Mouse (Mus musculus): ENCODE results near the gene Phkg2. TPM values are rescaled to one million over a fixed set of nuclear protein-coding genes. Genes with fewer than 3 reads are reported as not detected.
A peak's percentile ranks its signal among the peaks of the same experiment; 100 is the strongest.

The Phkg2 gene
- polyA plus RNA-seq, 1 experiment from 2014 or later = 65.7 TPM

- Histone ChIP-seq H3K9me3 (ENCODE audit: control insufficient read depth, low read length) (no peaks in the 10 kb centered on the region), H3K27ac (ENCODE audit: low read length) (no peak overlapping the region), H3K27me3 (replicated peaks; ENCODE audit: control insufficient read depth, insufficient read depth, low read length) (no peaks in the 10 kb centered on the region), H3K9ac (replicated peaks; ENCODE audit: low read depth, low read length) (no peak overlapping the region), H3K4me1 (replicated peaks; ENCODE audit: control insufficient read depth, insufficient read depth, low read length) (no peaks in the 10 kb centered on the region), H3K4me2 (ENCODE audit: low read length) (no peak overlapping the region), H3K4me3 (replicated peaks; ENCODE audit: low read length) (no peak overlapping the region), H3K36me3 (ENCODE audit: control insufficient read depth, insufficient read depth) (peaks cover 59% of the 10 kb centered on the region)
- WGBS = 94% methylated on average over 17 of the region's 17 CpGs
- no peak for ATAC-seq
Measured at GRCm38 (mm10) chr7:127596747-127597146, 23.6 kb downstream of the Phkg2 start.

- Histone ChIP-seq H3K4me3 (replicated peaks; ENCODE audit: low read length) (no peak overlapping the region), H3K27ac (ENCODE audit: low read length) (no peak overlapping the region), H3K4me2 (ENCODE audit: low read length) (no peak overlapping the region), H3K9ac (replicated peaks; ENCODE audit: low read depth, low read length) (no peak overlapping the region), H3K27me3 (replicated peaks; ENCODE audit: control insufficient read depth, insufficient read depth, low read length) (no peaks in the 10 kb centered on the region), H3K36me3 (ENCODE audit: control insufficient read depth, insufficient read depth) (peaks cover 32% of the 10 kb centered on the region), H3K4me1 (replicated peaks; ENCODE audit: control insufficient read depth, insufficient read depth, low read length) (no peaks in the 10 kb centered on the region), H3K9me3 (ENCODE audit: control insufficient read depth, low read length) (no peaks in the 10 kb centered on the region)
- WGBS = 98% methylated on average over 7 of the region's 7 CpGs
- ATAC-seq = no peak
Measured at GRCm38 (mm10) chr7:127600612-127601011, 27.5 kb downstream of the Phkg2 start.

DNA sequence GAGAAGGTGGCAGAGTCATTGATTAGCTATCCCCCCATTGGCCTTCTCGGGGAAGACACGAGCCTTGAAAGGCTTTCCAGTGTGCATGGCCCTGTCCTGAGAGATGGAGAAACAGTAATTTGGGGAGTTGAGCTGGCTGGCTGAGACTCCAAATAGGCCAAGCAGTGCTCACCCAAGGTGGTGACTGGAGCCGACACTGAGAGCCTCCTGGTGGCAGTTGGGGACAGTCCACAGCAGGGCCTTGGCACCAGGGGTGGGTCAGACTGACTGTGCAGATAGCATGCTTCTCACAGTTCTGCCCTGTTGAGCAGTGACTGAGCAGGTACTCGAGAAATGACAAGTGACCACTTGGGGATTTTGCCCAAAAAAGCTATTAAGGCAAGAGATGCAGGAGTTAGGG lies 28.6 kb downstream of the Phkg2 start:
- Histone ChIP-seq H3K27me3 (replicated peaks; ENCODE audit: control insufficient read depth, insufficient read depth, low read length) (no peaks in the 10 kb centered on the region), H3K9me3 (ENCODE audit: control insufficient read depth, low read length) (no peaks in the 10 kb centered on the region), H3K9ac (replicated peaks; ENCODE audit: low read depth, low read length) (no peak overlapping the region), H3K27ac (ENCODE audit: low read length) (no peak overlapping the region), H3K4me2 (ENCODE audit: low read length) (no peak overlapping the region), H3K36me3 (ENCODE audit: control insufficient read depth, insufficient read depth) (peaks cover 25% of the 10 kb centered on the region), H3K4me3 (replicated peaks; ENCODE audit: low read length) (no peak overlapping the region), H3K4me1 (replicated peaks; ENCODE audit: control insufficient read depth, insufficient read depth, low read length) (no peaks in the 10 kb centered on the region)
- no peak for ATAC-seq
- 80% methylated on average over 4 of the region's 4 CpGs for WGBS

GRCm38 (mm10) chr7:127602903-127603302 lies 29.8 kb downstream of the Phkg2 start:
- H3K36me3 ChIP-seq (ENCODE audit: control insufficient read depth, insufficient read depth) = peaks cover 23% of the 10 kb centered on the region
- ATAC-seq = no peak

DNA sequence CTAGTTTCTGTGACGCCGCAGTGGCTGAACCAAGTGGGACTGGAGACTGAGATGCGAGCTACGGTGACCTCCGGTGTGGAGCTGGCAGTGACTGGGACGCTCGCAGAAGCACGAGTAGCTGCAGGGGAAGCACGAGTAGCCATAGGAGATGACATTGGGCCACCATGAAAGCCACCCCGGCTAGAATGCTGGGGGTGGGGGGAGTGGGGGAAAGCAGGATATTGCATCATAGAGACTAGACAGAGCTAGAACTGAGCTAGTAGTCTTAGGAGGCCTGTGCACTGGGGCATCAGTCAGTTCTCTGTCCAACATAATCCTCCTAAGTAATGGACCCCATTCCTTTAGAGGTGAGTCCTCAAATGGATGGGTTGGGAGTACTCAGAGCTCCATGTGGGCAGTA lies 31.1 kb downstream of the Phkg2 start:
- Histone ChIP-seq H3K9me3 (ENCODE audit: control insufficient read depth, low read length) (no peaks in the 10 kb centered on the region), H3K36me3 (ENCODE audit: control insufficient read depth, insufficient read depth) (peaks cover 30% of the 10 kb centered on the region), H3K4me3 (replicated peaks; ENCODE audit: low read length) (no peak overlapping the region), H3K4me2 (ENCODE audit: low read length) (no peak overlapping the region), H3K4me1 (replicated peaks; ENCODE audit: control insufficient read depth, insufficient read depth, low read length) (no peaks in the 10 kb centered on the region), H3K27ac (ENCODE audit: low read length) (no peak overlapping the region), H3K9ac (replicated peaks; ENCODE audit: low read depth, low read length) (no peak overlapping the region), H3K27me3 (replicated peaks; ENCODE audit: control insufficient read depth, insufficient read depth, low read length) (no peaks in the 10 kb centered on the region)
- 85% methylated on average over 10 of the region's 10 CpGs for WGBS
- no peak for ATAC-seq

More at GRCm38 (mm10) chr7:127602903-127603302, 29.8 kb downstream of the Phkg2 start:
- no peak overlapping the region for H3K4me2 ChIP-seq (ENCODE audit: low read length)
- H3K9ac ChIP-seq (replicated peaks; ENCODE audit: low read depth, low read length) = no peak overlapping the region
- H3K27ac ChIP-seq (ENCODE audit: low read length) = no peak overlapping the region
- H3K27me3 ChIP-seq (replicated peaks; ENCODE audit: control insufficient read depth, insufficient read depth, low read length) = no peaks in the 10 kb centered on the region
- H3K4me1 ChIP-seq (replicated peaks; ENCODE audit: control insufficient read depth, insufficient read depth, low read length) = no peaks in the 10 kb centered on the region
- WGBS = 93% methylated on average over 2 of the region's 2 CpGs
- no peak overlapping the region for H3K4me3 ChIP-seq (replicated peaks; ENCODE audit: low read length)
- H3K9me3 ChIP-seq (ENCODE audit: control insufficient read depth, low read length) = no peaks in the 10 kb centered on the region

- H3K9ac ChIP-seq (replicated peaks; ENCODE audit: low read depth, low read length) = no peak overlapping the region
- no peak overlapping the region for H3K27ac ChIP-seq (ENCODE audit: low read length)
- peaks cover 34% of the 10 kb centered on the region for H3K36me3 ChIP-seq (ENCODE audit: control insufficient read depth, insufficient read depth)
- no peak for ATAC-seq
- H3K4me3 ChIP-seq (replicated peaks; ENCODE audit: low read length) = no peak overlapping the region
- H3K9me3 ChIP-seq (ENCODE audit: control insufficient read depth, low read length) = no peaks in the 10 kb centered on the region
- H3K27me3 ChIP-seq (replicated peaks; ENCODE audit: control insufficient read depth, insufficient read depth, low read length) = no peaks in the 10 kb centered on the region
- 87% methylated on average over 6 of the region's 6 CpGs for WGBS
- no peak overlapping the region for H3K4me2 ChIP-seq (ENCODE audit: low read length)
- no peaks in the 10 kb centered on the region for H3K4me1 ChIP-seq (replicated peaks; ENCODE audit: control insufficient read depth, insufficient read depth, low read length)
Measured at GRCm38 (mm10) chr7:127607150-127607549, 34.0 kb downstream of the Phkg2 start.

DNA sequence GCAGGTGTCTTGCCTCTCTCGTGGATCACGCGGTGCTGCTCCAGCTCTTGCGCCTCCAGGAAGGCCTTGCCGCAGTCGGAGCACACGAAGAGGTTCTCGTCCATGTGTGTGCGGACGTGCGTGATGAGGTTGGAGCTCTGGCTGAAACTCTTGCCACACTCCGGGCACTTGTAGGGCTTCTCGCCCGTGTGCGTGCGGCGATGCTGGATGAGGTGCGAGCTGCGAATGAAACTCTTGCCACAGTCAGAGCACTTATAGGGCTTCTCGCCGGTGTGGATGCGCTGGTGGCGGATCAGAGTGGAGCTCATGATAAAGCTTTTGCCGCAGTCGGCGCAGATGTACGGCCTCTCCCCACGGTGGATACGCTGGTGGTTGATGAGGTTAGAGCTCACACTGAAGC lies 37.9 kb downstream of the Phkg2 start:
- Histone ChIP-seq H3K36me3 (ENCODE audit: control insufficient read depth, insufficient read depth) (peaks cover 35% of the 10 kb centered on the region), H3K4me2 (ENCODE audit: low read length) (no peak overlapping the region), H3K4me1 (replicated peaks; ENCODE audit: control insufficient read depth, insufficient read depth, low read length) (peaks cover 14% of the 10 kb centered on the region), H3K9me3 (ENCODE audit: control insufficient read depth, low read length) (no peaks in the 10 kb centered on the region), H3K27ac (ENCODE audit: low read length) (no peak overlapping the region), H3K4me3 (replicated peaks; ENCODE audit: low read length) (no peak overlapping the region), H3K27me3 (replicated peaks; ENCODE audit: control insufficient read depth, insufficient read depth, low read length) (no peaks in the 10 kb centered on the region), H3K9ac (replicated peaks; ENCODE audit: low read depth, low read length) (no peak overlapping the region)
- WGBS = 96% methylated on average over 29 of the region's 29 CpGs
- no peak for ATAC-seq

GRCm38 (mm10) chr7:127611561-127611960 lies 38.4 kb downstream of the Phkg2 start:
- no peaks in the 10 kb centered on the region for H3K27me3 ChIP-seq (replicated peaks; ENCODE audit: control insufficient read depth, insufficient read depth, low read length)
- no peak overlapping the region for H3K27ac ChIP-seq (ENCODE audit: low read length)
- H3K36me3 ChIP-seq (ENCODE audit: control insufficient read depth, insufficient read depth) = peaks cover 33% of the 10 kb centered on the region
- H3K9me3 ChIP-seq (ENCODE audit: control insufficient read depth, low read length) = no peaks in the 10 kb centered on the region
- no peak overlapping the region for H3K4me3 ChIP-seq (replicated peaks; ENCODE audit: low read length)
- peaks cover 20% of the 10 kb centered on the region for H3K4me1 ChIP-seq (replicated peaks; ENCODE audit: control insufficient read depth, insufficient read depth, low read length)
- ATAC-seq = no peak
- H3K9ac ChIP-seq (replicated peaks; ENCODE audit: low read depth, low read length) = no peak overlapping the region
- H3K4me2 ChIP-seq (ENCODE audit: low read length) = no peak overlapping the region
- 95% methylated on average over 26 of the region's 26 CpGs for WGBS

DNA sequence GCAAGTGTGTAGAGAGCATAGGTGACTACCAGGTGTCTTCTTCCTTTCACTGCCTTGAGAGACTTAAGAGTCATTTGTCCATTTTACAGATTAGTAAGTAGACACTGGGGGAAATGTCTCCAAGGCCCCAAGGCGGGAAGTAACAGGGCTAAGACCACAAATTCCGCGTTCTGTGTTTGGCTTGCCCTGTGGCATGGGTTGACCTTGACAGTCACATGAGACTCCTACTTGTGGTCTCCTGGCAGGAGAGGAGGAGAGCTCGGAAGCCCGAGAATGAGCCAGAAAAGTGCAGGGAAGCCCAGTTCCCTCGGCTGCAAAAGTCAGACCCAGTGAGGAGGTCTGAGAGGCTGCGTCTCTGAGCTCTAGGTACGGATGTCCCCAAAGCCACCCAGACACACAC lies 40.4 kb downstream of the Phkg2 start:
- Histone ChIP-seq H3K4me2 (ENCODE audit: low read length) (no peak overlapping the region; the same call in 1 of the 2 replicates), H3K36me3 (ENCODE audit: control insufficient read depth, insufficient read depth) (peaks cover 25% of the 10 kb centered on the region), H3K4me3 (replicated peaks; ENCODE audit: low read length) (no peak overlapping the region), H3K27ac (ENCODE audit: low read length) (no peak overlapping the region), H3K9me3 (ENCODE audit: control insufficient read depth, low read length) (no peaks in the 10 kb centered on the region), H3K9ac (replicated peaks; ENCODE audit: low read depth, low read length) (no peak overlapping the region; the same call in 1 of the 2 replicates), H3K27me3 (replicated peaks; ENCODE audit: control insufficient read depth, insufficient read depth, low read length) (no peaks in the 10 kb centered on the region), H3K4me1 (replicated peaks; ENCODE audit: control insufficient read depth, insufficient read depth, low read length) (peaks cover 25% of the 10 kb centered on the region)
- 82% methylated on average over 8 of the region's 8 CpGs for WGBS
- ATAC-seq = no peak

DNA sequence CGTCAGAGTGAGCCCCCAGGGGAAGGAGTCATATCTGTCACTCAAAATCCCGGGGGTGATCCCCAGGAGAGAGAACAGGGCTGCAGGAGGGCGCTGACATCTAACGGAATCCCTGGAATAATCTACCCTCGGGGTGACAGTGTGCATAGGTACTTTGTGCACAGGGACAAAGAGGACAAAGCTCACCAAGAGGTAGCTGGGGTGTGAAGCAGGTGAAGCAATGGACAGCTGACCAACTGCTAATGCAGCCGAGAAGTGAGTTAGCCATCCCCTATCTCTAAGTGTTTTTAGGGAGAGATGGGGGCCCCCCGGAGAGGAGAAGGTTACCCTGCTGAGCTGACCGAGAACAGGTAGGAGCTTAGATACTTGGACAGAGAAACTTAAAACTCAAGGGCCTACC lies 41.0 kb downstream of the Phkg2 start:
- H3K4me2 ChIP-seq (ENCODE audit: low read length) = peak overlapping the region; percentile 90
- H3K4me3 ChIP-seq (replicated peaks; ENCODE audit: low read length) = peak overlapping the region; percentile 100
- no peak for ATAC-seq
- peaks cover 22% of the 10 kb centered on the region for H3K36me3 ChIP-seq (ENCODE audit: control insufficient read depth, insufficient read depth)
- H3K4me1 ChIP-seq (replicated peaks; ENCODE audit: control insufficient read depth, insufficient read depth, low read length) = peaks cover 25% of the 10 kb centered on the region
- H3K9ac ChIP-seq (replicated peaks; ENCODE audit: low read depth, low read length) = peak overlapping the region; percentile 95
- no peaks in the 10 kb centered on the region for H3K9me3 ChIP-seq (ENCODE audit: control insufficient read depth, low read length)
- 15% methylated on average over 8 of the region's 8 CpGs for WGBS
- H3K27ac ChIP-seq (ENCODE audit: low read length) = no peak overlapping the region
- no peaks in the 10 kb centered on the region for H3K27me3 ChIP-seq (replicated peaks; ENCODE audit: control insufficient read depth, insufficient read depth, low read length)

Measured in forebrain, embryonic 16.5 days (tissue).